Mouse (Mus musculus): ENCODE data around the gene Gse1. TPM values are rescaled to one million over a fixed set of nuclear protein-coding genes. Genes with fewer than 3 reads are reported as not detected.

Gse1 gene
- total RNA-seq, 2 experiments from 2014 or later = 58.1 to 60.7 TPM

DNA sequence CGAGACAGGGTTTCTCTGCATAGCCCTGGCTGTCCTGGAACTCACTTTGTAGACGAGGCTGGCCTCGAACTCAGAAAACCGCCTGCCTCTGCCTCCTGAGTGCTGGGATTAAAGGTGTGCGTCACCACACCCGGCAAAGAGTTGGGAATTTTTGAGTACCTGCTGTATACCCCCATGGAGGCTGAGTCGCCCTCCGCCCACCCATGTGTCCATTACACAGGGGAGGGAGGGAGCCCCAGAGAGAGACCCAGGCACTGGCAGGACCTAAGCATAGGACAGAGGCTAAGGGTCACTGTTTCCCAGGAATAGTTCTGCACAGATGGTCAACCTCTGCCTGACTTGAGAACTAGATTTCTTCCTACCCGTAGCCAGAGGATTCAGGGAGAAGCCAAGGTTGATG, 279.0 kb downstream of the Gse1 start:
- DNase-seq (ENCODE audit: low spot score in 2 of 2) = no peak

DNA sequence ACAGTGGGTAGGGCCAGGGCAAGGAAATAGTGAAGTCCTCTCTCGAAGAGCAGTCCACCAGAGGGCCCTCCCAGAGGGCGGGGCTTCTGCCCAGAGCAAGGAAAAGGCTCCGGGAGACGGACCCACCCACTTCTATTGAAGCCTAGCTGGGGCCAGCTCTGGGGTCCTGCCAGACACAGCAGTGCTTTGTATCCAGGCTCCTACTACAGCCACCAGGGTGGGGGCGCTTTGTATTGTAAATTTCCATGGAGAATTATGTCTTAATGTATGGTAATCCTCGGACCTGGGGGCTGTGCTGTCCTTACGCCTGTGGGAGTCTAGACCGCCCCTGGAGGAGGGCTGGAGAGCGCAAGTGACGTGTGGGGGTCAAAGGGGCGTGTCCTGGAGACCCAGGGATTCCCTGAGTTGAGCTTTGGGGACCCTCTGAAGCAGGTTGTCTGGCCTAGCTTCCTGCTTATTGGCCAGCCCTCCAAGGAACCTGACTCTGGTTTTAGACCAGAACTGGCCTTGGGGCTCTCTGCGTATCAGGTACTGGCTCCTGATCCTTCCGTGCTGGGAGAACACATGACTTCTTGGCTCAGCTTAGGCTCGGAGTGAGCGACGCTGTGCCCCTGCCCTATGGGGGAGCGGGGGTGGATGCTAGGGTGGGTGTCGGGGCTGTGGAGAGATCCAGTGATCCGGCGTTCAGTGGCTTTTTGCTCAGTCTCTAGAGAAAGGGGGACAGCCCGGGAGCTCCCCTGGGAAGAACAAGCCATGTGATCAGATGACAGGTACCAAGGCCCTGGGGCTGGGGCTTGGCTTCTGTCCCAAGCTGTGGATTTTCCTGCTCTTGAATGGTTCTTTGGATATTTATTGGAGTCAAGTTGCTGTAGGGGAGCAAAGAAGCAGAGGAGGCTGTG, 281.1 kb downstream of the Gse1 start:
- DNase-seq (ENCODE audit: low spot score in 2 of 2) = no peak

DNA sequence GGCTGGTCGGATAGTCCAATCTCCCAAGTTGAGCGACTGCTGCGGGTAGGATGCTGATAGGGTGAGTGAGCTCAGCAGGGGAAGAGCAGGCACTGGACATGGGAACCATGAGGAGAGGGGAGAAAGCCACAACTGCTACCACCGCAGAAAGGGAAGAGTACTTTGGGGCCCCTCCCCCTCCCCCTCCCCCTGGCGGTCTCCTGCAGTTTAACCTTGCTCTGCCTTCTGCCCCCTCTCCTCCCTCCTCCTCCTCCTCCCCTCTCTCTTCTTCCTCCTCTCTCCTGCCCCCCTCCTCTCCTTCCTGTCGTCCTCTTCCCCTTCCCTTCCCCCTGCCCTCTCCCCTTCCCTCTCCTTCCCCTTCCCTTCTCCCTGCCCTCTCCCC, 281.8 kb downstream of the Gse1 start:
- no peak for DNase-seq (ENCODE audit: low spot score in 2 of 2)

DNA sequence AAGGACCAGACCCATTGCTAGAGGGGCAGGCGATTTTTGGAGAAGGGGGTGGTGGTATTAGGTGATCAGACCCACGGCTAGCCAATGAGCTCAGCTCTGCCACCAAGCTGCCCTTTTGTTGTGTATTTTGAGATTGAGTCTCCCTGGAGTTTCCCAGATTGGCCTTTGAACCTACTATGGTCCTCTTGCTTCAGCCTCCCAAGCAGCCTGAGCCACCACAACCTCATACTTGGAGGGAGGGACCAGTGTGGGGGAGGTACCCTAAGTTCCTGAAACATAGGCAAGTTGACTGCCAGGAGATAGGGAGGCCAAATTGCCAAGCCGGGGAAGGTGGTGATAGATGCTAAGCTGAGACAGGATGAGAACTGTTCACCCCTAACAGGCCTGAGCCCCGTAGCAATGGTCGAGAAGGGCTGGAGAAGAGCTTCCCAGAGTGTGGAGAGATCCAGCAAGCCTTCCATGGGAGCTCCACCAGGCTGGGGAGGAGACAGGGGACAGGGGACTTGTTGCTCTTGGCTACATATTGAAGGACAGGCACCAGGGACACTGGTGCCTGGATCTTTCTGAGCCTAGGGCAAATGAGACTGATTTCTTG, 282.7 kb downstream of the Gse1 start:
- DNase-seq (ENCODE audit: low spot score in 2 of 2) = no peak

DNA sequence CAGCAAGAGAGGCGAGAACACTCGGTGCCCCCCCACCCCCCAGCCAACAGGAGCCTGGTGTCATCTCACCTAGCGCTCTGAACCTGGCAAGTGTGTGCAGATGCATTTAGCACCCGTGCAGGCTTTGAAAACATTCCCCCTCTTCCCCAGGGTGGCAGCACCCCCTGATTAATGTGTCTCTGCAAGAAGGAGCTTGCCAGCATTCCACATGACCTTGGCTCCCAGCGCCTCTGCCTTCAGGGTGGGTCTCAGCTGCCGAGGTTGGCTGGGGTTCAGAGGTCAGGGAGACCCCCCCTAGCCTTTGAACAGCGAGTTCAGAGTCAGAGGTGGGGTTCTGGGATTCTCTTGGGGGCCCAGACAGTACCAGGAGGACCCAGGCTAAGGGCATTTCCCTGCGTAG, 283.5 kb downstream of the Gse1 start:
- no peak for DNase-seq (ENCODE audit: low spot score in 2 of 2)

DNA sequence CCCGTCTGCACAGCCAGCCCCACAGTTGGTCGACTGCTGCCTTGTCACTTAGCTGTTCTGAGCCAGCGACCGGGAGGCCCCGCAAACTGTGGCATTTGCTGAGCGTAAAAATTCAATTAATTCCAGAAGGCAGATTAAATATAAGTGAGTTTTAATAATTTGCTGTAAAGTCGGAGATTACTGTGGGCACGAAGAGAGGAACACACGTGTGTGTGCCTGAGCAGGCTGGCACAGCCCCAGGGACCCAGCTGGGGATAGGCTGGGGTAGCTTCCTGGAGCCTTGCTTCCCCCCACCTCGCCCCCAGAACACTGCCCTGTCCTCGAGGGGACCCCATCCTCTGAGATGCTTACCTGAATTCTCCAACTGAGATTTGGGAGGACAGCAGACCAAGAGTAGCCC, 284.1 kb downstream of the Gse1 start:
- DNase-seq (ENCODE audit: low spot score in 2 of 2) = no peak

DNA sequence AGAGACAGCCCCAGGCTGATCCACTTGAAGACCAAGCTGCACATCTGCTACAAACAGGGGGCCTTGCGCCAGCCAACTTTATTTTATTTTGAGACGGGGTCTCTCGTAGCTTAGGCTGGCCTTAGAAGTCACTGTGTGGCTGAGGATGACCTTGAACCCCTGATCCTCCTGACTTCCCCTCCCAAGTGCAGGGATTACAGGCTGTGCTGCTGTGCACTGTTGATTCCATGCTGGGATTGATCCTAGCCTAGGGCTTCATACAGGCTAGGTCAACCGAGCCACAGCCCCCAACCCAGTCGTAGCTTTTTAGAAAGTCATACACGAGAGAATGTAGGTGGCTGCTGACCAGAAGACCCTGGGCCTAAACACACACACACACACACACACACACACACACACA, 284.9 kb downstream of the Gse1 start:
- no peak for DNase-seq (ENCODE audit: low spot score in 2 of 2)

DNA sequence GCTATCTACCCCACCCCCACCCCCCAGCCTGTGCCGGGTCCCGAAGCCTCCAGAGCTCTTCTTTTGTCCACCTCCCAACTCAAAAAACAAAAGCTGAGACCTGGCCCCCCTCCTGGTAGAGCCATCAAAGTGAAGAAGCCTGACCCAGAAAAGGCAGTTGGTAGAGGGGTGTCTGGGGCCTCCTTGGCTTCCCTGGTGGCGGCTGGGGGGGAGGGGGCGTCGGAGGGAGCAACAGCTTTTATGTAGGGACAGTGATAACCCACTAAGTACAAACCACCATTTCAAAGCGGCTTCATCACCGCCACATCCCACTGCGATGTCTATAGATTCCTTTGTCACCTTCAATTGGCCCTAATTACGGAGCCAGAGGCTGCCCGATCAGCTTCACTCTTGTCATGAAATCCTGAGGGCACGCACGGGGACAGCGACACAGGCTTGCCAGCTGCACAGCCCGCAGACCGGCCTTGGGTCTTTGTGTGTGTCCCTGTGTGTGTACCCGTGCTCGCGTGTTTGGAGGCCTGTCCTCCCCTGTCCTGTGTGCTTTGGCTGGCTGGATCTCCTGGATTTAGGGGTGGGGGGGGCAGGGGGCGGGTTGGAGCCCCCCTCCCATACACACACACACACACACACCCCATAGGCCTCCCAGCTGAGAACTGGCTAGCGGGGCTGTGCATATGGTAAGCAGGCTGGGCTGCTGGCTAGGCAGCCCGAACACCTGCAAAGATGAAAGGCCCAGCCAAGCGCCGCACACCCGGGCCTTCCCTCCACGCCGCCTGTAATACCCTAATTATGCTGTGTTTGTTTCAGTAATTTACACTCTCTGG, 285.6 kb downstream of the Gse1 start:
- DNase-seq (ENCODE audit: low spot score in 2 of 2) = no peak

DNA sequence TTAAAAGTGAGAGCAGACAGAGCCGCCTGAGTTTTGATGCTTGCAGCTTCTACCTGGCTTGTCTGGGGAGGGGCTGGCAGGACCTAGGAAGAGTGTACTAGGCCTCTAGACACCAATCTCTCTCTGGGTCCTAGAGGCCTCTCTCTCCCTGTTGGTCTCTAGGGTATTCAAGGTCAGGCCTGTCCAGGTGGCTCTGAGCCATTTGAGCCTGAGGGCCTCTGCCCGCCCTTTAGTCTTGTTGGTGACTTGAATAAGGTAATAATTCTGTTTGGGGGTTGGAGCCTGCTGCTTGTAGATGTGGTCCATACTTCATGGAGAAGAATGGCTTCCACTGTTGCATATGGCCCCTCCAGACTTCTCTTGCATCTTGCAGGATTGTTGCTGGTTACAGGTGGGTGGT, 287.0 kb downstream of the Gse1 start:
- DNase-seq (ENCODE audit: low spot score in 2 of 2) = no peak

DNA sequence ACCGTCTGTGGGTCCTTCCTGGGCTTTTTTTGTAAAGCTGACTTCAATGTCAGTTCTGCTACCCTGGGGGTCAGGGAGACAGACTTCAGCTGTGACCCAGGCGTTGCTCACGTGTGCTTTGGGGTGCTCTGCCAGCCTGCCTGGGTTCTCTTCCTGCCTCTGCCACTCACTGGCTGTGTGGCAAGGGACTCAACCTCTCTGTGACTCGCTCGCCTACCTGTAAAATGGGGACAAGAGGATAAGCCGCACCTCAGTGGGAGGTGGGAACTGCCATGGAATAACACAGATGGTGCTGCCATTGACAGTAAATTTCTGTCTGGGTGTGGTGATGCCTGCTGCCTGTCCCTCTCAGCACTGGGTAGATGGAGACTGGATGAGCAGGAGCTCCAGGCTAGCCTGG, 287.4 kb downstream of the Gse1 start:
- no peak for DNase-seq (ENCODE audit: low spot score in 2 of 2)

DNA sequence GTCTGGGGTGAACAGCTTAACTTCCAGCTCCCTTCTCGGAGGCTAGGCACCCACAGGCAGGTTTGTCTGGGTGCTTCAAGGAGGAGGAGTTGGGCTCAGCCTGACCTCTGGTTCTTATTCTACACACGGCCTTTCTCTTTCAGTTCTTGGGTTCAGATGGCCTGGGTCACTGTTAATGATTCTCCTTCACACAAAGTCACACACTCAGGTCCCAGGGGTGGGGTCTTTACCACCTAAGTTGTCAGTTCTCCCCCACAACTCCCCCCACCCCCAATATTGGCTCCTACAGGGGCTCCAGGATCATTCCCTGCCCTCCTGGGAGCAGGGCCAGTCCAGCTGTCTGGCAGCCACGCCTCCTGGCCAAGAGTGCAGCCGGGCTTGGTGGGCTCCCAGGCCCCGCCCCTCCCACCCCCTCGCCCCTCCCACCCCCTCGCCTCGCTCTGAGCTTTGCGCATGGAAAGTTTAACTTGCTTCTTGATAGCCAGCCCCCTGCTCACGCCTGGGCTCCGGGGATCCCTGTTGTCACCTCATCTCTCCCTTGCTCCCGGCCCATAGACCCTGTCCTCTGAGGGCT, 288.0 kb downstream of the Gse1 start:
- no peak for DNase-seq (ENCODE audit: low spot score in 2 of 2)

DNA sequence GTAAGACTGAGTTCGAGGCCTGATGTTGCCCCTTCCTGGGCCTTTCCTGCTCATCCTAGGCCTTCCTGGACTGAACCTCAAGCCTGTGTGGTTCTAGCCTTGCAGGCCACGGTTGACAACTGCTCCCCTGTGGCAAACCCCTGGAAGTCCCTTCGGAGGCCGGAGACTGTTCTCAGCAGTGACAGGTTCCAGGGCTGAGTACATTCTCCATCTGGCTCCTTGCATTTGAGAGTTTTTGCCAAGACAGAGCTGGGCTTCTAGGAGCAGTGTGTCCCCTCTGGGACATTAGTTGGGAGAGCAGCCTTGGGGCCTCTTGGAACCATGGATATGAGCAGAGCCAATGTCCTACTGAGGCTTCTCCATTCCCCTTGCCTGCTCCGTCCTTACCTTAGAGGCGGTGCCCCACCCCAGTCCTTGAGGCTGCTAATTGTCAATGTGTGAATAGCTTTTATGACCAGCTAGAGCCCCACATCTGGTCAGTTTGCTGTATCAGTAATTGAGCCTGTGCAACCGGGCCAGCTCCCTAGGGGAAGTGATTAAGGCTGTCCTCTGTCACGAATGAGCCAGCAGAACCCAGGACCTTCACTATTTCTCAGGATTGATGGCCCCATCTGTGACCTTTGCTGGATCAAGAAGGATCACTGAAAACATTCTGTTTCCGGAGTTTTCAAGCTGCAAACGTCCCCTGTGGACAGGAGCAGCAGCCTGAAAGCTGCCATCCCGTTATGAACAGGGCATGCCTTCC, 289.6 kb downstream of the Gse1 start:
- DNase-seq (ENCODE audit: low spot score in 2 of 2) = no peak

DNA sequence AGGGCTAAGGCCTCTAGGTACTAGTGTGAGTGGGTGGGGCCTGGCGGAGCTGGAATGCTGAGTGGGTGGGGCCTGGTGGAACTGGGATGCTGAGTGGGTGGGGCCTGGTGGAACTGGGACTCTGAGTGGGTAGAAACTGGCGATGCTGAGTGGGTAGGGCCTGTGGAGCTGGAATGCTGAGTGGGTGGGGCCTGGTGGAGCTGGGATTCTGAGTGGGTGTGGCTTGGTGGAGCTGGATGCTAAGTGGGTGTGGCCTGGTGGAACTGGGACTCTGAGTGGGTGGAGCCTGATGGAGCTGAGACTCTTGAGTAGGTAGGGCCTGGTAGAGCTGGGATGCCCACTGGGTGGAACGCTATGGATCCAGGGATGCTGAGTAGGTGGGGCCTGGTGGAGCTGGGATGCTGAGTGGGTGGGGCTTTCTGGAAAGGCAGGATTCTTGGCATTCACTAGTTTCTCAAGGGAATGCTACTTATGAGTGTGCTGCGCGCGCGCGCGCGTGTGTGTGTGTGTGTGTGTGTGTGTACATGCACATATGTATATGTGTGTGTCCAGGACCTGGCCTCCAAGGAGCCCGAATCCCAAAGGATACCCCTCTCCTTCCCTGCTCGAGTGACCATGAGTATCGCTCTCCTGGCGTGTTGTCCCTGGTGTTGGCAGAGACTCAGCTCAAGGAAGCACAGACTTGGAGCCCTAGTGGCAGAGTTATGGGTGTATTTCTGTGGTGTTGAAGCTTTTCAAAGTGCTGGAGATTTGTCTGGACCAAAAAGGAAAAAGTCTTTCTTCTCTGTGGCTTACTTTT, 290.7 kb downstream of the Gse1 start:
- DNase-seq (ENCODE audit: low spot score in 2 of 2) = no peak

DNA sequence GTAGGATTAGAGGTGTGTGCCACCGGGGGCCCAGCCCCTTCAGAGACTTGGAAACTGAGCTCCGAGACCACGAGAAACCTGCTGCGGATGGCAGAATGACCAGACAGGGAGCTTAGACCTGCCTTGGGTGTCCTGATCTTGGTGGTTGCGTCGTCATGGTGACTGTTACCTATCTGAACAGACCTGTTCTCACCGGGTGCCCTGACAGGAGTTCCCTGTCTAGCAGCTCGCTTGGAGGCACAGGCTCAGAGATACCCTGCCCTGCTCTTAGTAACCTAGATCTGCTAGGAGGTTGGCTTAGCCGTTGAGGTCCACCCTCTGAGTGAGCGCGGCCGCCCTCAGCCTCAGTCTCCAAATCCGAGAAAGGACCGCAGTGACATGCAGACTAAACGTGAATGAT, 292.0 kb downstream of the Gse1 start:
- no peak for DNase-seq (ENCODE audit: low spot score in 2 of 2)

DNA sequence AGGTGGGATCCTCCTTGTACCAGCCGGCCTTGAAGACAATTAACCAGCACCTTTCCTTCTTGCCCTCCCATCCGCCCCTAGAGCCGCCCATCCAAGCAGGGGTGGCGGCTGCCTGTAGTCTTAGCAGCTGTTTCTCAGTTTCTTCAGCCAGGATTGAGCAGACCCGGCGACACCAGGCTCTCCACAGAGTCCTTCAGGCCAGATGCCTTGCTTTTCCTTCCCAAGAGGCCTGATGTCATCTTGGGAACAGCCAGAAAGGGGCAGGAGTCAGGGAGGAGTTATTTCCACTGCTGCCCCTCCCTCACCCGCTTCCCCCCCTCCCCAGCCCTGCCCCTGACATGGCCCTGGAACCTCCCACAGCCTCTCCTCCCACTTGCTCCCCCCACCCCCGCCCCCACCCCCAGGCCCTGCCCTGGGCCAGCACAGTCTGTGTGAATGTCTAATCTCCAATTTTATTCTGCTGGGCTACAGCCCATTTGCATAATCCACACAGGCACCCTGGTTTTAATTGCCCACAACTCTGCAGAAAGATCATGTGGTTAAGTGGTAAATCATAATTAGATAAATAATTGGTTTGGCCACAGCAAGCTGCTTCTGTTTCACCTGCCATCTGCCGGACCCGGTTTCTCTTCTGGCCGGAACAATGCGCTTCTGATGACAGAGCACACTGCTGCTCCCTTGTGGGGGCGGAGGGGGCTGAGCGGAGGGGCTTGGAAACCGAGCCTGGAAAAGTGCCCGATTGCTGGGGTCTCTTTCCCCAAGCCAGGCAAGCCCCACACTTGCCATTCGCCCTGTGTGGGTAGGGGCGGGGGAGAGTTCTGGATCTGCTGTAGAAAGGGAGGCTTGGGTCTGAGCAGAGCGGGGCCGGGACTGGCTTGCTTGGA, 292.7 kb downstream of the Gse1 start:
- DNase-seq (ENCODE audit: low spot score in 2 of 2) = no peak

DNA sequence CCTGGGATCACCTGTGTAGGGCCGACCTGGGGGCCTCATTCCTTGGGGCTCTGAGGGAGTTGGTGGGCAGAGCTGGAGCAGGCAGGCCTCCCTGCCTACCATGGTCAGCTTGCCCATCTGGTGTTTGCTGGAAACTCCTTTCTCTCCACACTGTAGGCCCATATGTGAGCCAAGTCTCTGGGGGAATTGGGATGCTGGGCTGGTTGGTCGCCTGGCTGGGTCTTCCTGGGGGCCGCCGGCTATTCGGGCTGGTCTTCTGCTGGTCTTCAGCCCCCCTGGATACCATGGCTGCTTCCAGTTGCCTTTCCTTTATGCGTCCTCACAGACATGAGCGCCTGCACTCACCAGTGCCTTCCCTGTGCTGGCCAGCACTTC, 293.3 kb downstream of the Gse1 start:
- no peak for DNase-seq (ENCODE audit: low spot score in 2 of 2)

DNA sequence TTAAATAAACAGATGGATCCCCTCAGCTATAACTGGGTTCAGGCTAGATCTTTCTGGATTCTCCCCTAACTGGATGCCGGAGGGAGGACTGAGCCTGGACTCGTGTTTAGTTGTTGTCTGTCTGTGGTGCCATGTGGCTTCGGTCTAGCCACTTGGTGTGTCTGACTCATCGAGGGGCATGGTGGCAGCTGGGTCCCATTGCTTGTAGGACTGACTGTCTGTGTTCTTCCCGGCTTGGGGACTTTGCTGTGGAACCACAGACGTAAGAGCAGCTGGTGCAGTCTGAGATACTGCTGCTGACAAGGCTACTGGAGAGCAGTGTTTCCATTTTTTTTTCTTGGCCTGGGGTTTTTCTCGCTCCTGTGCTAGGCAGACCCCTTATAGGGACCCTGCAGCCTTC, 295.4 kb downstream of the Gse1 start:
- no peak for DNase-seq (ENCODE audit: low spot score in 2 of 2)

DNA sequence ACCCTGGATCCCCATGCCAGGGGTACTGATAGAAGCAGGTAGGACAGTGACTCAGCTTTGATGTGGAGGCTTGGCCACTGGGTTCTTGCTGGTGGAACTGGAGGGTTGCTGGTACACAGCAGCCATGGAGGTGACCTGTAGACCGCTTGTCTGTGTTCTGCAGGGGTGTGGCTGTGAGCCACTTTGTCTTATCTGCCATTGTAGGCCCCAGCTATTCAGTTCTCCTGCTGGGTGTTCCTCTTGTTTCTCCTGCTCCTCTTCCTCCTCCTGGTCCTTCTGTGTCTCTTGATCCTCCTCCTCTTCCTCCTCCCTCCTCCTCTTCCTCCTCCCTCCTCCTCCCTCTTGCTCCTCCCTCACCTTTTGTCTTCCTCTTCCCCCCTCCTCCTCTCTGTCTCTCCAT, 296.9 kb downstream of the Gse1 start:
- DNase-seq (ENCODE audit: low spot score in 2 of 2) = no peak

DNA sequence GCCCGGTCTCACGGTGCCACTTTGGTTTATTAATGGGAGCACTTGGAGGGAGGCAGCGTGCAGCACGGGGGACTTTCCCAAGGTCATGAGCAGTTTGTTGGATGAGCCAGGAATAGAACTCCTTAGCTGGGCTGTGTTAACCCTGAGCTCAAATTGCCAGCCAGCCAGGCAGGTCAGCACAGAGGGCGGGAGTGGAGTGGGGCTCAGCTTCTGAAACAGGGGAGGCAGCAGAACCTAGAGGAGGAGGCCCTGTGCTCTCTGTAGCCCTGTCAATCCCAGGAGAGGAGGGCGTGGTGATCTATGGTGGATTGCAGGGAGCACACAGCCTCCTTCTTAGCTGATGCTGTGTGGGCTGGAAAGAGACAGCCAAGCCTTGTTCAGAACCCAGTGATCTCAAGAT, 297.6 kb downstream of the Gse1 start:
- no peak for DNase-seq (ENCODE audit: low spot score in 2 of 2)

Measured in adrenal gland, postnatal 4 days (tissue).